ENCODE assay signal across 8 mouse cellular contexts in the genomic region with DNA sequence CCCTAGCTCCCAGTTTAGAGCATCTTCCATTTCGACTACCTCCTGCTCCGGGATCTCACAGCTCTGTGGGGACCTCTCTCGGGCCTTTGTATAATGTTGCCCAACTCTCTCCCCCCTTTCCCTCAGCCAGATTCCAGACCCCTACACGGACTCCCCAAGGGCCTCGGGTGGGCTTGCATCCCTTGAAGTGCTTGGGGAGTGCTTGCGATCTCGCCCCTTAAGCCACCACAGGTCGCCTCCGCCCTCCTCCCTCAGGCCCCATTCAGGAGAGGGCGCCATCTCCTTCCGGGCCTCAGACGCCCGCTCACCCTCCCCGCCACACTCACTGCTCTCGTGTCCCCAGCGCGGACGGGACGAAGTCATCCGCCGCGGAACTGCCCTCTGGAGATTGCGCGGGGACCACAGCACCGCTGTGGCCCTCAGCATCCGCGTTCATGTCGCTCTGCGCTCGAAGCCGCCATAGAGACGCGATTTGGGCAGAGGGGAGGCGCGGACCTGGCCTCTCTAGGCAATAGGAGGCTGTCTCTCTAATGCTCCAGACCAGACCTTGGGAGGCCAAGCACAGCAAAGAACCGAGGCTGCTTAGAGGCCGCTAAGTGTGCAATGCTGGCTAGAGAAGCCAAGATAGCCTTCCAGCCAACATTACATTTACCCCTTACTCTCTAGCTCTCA. TPM values are rescaled to one million over a fixed set of nuclear protein-coding genes. Genes with fewer than 3 reads are reported as not detected.
DNase-seq lines count a peak whose midpoint lies in the region; ATAC-seq lines count a peak whose summit lies in the region.

TSS of gene Eef1akmt2 (minus strand) at position 501 of the 672 bp plus-strand sequence.

- peaks cover 37% of the 10 kb centered on the region for H3K36me3 ChIP-seq in embryonic facial prominence, embryonic 14.5 days (ENCODE audit: control insufficient read depth, insufficient read depth, low read length)
- peaks cover 24% of the 10 kb centered on the region for H3K36me3 ChIP-seq in kidney, embryonic 14.5 days (ENCODE audit: control insufficient read depth, insufficient read depth, low read length)
- H3K36me3 ChIP-seq in limb, embryonic 15.5 days, result peaks cover 24% of the 10 kb centered on the region

- H3K27ac ChIP-seq in embryonic facial prominence, embryonic 14.5 days (replicated peaks; ENCODE audit: low read depth, low read length), result peak within 1 kb of the TSS; percentile 93
- H3K27ac ChIP-seq in kidney, embryonic 14.5 days (ENCODE audit: low read depth, low read length), result peak within 1 kb of the TSS; percentile 92
- peak within 1 kb of the TSS; percentile 97 for H3K27ac ChIP-seq in limb, embryonic 15.5 days

- peak; percentile 78 for DNase-seq in 3T3-L1 (ENCODE audit: low read depth, low spot score)
- DNase-seq in adrenal gland, postnatal 4 days (ENCODE audit: low spot score in 2 of 2), result peak; percentile 54 to 72
- peak; percentile 93 for DNase-seq in embryonic facial prominence, embryonic 14.5 days (ENCODE audit: low spot score)
- DNase-seq in heart, adult 9 months (ENCODE audit: low spot score in 2 of 2), result peak; percentile 81 to 86
- peak; percentile 56 to 71 for DNase-seq in monocyte, adult 2 months (ENCODE audit: low read depth in 1 of 2, low spot score in 2 of 2)
- peak; percentile 81 to 84 for DNase-seq in spleen, postnatal 36 days (ENCODE audit: low spot score in 2 of 2)

- under 1% methylated on average over 34 of the region's 37 CpGs for WGBS in embryonic facial prominence, embryonic 14.5 days
- WGBS in kidney, embryonic 14.5 days, result under 1% methylated on average over 37 of the region's 37 CpGs
- under 1% methylated on average over 37 of the region's 37 CpGs for WGBS in limb, embryonic 15.5 days

- peak within 1 kb of the TSS; percentile 94 for H3K9ac ChIP-seq in embryonic facial prominence, embryonic 14.5 days (ENCODE audit: low read depth, low read length)
- H3K9ac ChIP-seq in kidney, embryonic 14.5 days (ENCODE audit: low read depth, low read length), result peak within 1 kb of the TSS; percentile 72
- H3K9ac ChIP-seq in limb, embryonic 15.5 days, result peak within 1 kb of the TSS; percentile 90

- H3K4me2 ChIP-seq in embryonic facial prominence, embryonic 14.5 days (ENCODE audit: low read depth, low read length), result peak within 1 kb of the TSS; percentile 72
- H3K4me2 ChIP-seq in kidney, embryonic 14.5 days (replicated peaks; ENCODE audit: low read depth, low read length), result peak within 1 kb of the TSS; percentile 41
- H3K4me2 ChIP-seq in limb, embryonic 15.5 days, result peak within 1 kb of the TSS; percentile 51

- H3K4me3 ChIP-seq in embryonic facial prominence, embryonic 14.5 days (ENCODE audit: low read depth, low read length), result peak within 1 kb of the TSS; percentile 75
- peak within 1 kb of the TSS; percentile 56 for H3K4me3 ChIP-seq in kidney, embryonic 14.5 days (ENCODE audit: low read length)
- H3K4me3 ChIP-seq in limb, embryonic 15.5 days, result peak within 1 kb of the TSS; percentile 89

- H3K4me1 ChIP-seq in embryonic facial prominence, embryonic 14.5 days (ENCODE audit: control insufficient read depth, insufficient read depth, low read length), result 0 out of 2 replicates have a peak, but pooled peaks cover 6% of the 10 kb centered on the region
- H3K4me1 ChIP-seq in kidney, embryonic 14.5 days (ENCODE audit: control insufficient read depth, insufficient read depth, low read length), result no peaks in the 10 kb centered on the region
- H3K4me1 ChIP-seq in limb, embryonic 15.5 days, result peaks cover 12% of the 10 kb centered on the region

- ATAC-seq in embryonic facial prominence, embryonic 14.5 days (ENCODE audit: low read depth), result peak; percentile 98
- peak; percentile 95 for ATAC-seq in kidney, embryonic 14.5 days (ENCODE audit: low FRiP score, low TSS enrichment)
- peak; percentile 90 for ATAC-seq in limb, embryonic 15.5 days (ENCODE audit: insufficient number of reproducible peaks, low FRiP score, low TSS enrichment, low read depth)

- H3K9me3 ChIP-seq in embryonic facial prominence, embryonic 14.5 days (ENCODE audit: control insufficient read depth, low read length), result no peaks in the 10 kb centered on the region
- H3K9me3 ChIP-seq in kidney, embryonic 14.5 days (ENCODE audit: control insufficient read depth, low read length), result no peaks in the 10 kb centered on the region
- no peaks in the 10 kb centered on the region for H3K9me3 ChIP-seq in limb, embryonic 15.5 days

- no peaks in the 10 kb centered on the region for H3K27me3 ChIP-seq in embryonic facial prominence, embryonic 14.5 days (replicated peaks; ENCODE audit: control insufficient read depth, insufficient read depth, low read length)
- no peaks in the 10 kb centered on the region for H3K27me3 ChIP-seq in kidney, embryonic 14.5 days (ENCODE audit: control insufficient read depth, insufficient read depth, low read length)
- H3K27me3 ChIP-seq in limb, embryonic 15.5 days, result no peaks in the 10 kb centered on the region

RNA-seq across cellular contexts. Expression of gene Eef1akmt2, which starts in this region (rescaled TPM):
- 10 to 100 TPM; 36.0 to 36.2 TPM for total RNA-seq in adrenal gland, postnatal 4 days (2021)
- 58.5 and 62.2 TPM in 2 replicates for polyA plus RNA-seq in embryonic facial prominence, embryonic 14.5 days (2014; fragmentation: Nextera tagmentation; extraction: Ambion mirVana)
- 72.4 and 101 TPM in 2 replicates for polyA plus RNA-seq in kidney, embryonic 14.5 days (2014; fragmentation: Nextera tagmentation; extraction: Ambion mirVana)
- polyA plus RNA-seq in limb, embryonic 15.5 days (2015; fragmentation: Nextera tagmentation; extraction: Ambion mirVana), result 63.2 and 65.9 TPM in 2 replicates

Comparison
In these comparisons a context has a peak if more than half of its experiments do, and no peak if none do; other contexts are left out.
1. Peak in every context shown above with its lines: DNase-seq, ATAC-seq, H3K4me3 ChIP-seq and H3K27ac ChIP-seq.